Comparison of ENCODE assay signal across 16 mouse cellular contexts in the genomic region with DNA sequence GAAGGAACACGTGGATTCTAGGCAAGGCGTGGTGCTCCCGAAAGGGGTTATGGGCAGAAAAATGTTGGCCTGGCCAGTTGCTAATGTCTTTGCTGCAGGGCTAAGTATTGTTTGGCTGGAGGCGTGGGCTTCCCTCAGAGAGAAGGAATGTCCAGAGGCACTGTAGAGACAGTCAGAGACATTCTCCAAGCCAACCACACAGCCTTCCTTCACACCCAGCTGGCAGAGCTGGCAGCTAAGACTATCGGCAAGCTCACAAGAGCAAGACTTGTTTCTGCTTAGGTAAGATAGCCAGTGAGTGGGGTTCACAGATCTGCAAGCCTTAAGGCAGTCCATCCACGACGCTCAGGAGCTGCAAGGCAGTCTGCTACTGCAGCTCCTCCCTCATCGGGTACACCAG. TPM values are rescaled to one million over a fixed set of nuclear protein-coding genes. Genes with fewer than 3 reads are reported as not detected.
DNase-seq lines count a peak whose midpoint lies in the region; ATAC-seq lines count a peak whose summit lies in the region.
"Had no signal": no experiment of that assay in that cellular context is flagged by ENCODE, and none has a peak within 500 bp of the region (broad histone marks: within the 10 kb centered on the region; RNA-seq: fewer than 3 reads in every experiment).

No protein-coding gene starts in this region.

- WGBS in lung, embryonic 16.5 days: 53% methylated on average over 8 of the region's 8 CpGs
- 77% methylated on average over 8 of the region's 8 CpGs for WGBS in forebrain, embryonic 10.5 days

- H3K4me3 ChIP-seq in lung, embryonic 16.5 days (ENCODE audit: low read length): no peak overlapping the region
- H3K4me3 ChIP-seq in forebrain, embryonic 10.5 days: no peak overlapping the region
- H3K4me3 ChIP-seq: forebrain, embryonic 15.5 days; hindbrain, embryonic 15.5 days; midbrain, embryonic 15.5 days had no signal

- peak overlapping the region; percentile 33; the same call in 1 of the 2 replicates for H3K9ac ChIP-seq in lung, embryonic 16.5 days (ENCODE audit: low read length)
- H3K9ac ChIP-seq: forebrain, embryonic 15.5 days; hindbrain, embryonic 15.5 days; midbrain, embryonic 15.5 days had no signal

- H3K27ac ChIP-seq in lung, embryonic 16.5 days (ENCODE audit: low read length): peak overlapping the region; percentile 94
- H3K27ac ChIP-seq in forebrain, embryonic 10.5 days: no peak overlapping the region
- H3K27ac ChIP-seq: forebrain, embryonic 15.5 days; hindbrain, embryonic 15.5 days; midbrain, embryonic 15.5 days had no signal

- peaks cover 56% of the 10 kb centered on the region for H3K4me1 ChIP-seq in lung, embryonic 16.5 days (replicated peaks; ENCODE audit: control insufficient read depth, insufficient read depth, low read length)
- peaks cover 61% of the 10 kb centered on the region for H3K4me1 ChIP-seq in forebrain, embryonic 10.5 days

- H3K27me3 ChIP-seq in lung, embryonic 16.5 days (ENCODE audit: control insufficient read depth, insufficient read depth, low read depth, low read length): no peaks in the 10 kb centered on the region
- H3K27me3 ChIP-seq in forebrain, embryonic 10.5 days (ENCODE audit: poor library complexity, severe bottlenecking): no peaks in the 10 kb centered on the region
- H3K27me3 ChIP-seq: forebrain, embryonic 15.5 days; hindbrain, embryonic 15.5 days; midbrain, embryonic 15.5 days had no signal

- H3K4me2 ChIP-seq in lung, embryonic 16.5 days (ENCODE audit: low read depth, low read length): no peak overlapping the region
- H3K4me2 ChIP-seq: forebrain, embryonic 15.5 days; hindbrain, embryonic 15.5 days; midbrain, embryonic 15.5 days had no signal

- H3K36me3 ChIP-seq in lung, embryonic 16.5 days (ENCODE audit: control insufficient read depth, insufficient read depth, low read length): no peaks in the 10 kb centered on the region; the same call in 1 of the 2 replicates
- peaks cover 47% of the 10 kb centered on the region for H3K36me3 ChIP-seq in forebrain, embryonic 10.5 days (replicated peaks)
- H3K36me3 ChIP-seq: forebrain, embryonic 15.5 days; hindbrain, embryonic 15.5 days; midbrain, embryonic 15.5 days had no signal

- H3K9me3 ChIP-seq in lung, embryonic 16.5 days (ENCODE audit: control insufficient read depth, low read length): no peaks in the 10 kb centered on the region
- H3K9me3 ChIP-seq in forebrain, embryonic 10.5 days: no peaks in the 10 kb centered on the region
- H3K9me3 ChIP-seq: forebrain, embryonic 15.5 days; hindbrain, embryonic 15.5 days; midbrain, embryonic 15.5 days had no signal

- peak; percentile 43 for DNase-seq in gastrocnemius, adult 18-20 months (ENCODE audit: low spot score)
- no peak for DNase-seq in gastrocnemius, postnatal 4 days (ENCODE audit: low spot score in 2 of 2)
- no peak for DNase-seq in lung, postnatal 36 days
- DNase-seq in gastrocnemius, postnatal 25 days: peak; percentile 46
- DNase-seq in frontal cortex, adult 2 months (ENCODE audit: extremely low spot score in 1 of 2, low spot score in 1 of 2): no peak
- DNase-seq in forebrain, embryonic 10.5 days (ENCODE audit: extremely low spot score, low spot score): no peak
- DNase-seq: adrenal gland, postnatal 25 days; cerebellum, postnatal 14 days; right cerebral cortex, postnatal 4 days; thymus, postnatal 36 days had no signal

- ATAC-seq in lung, embryonic 16.5 days (ENCODE audit: low read depth): no peak
- ATAC-seq in megakaryocyte progenitor cell, adult 5-6 weeks (replicated peaks; ENCODE audit: poor library complexity): peak; percentile 85
- ATAC-seq: forebrain, embryonic 15.5 days; midbrain, embryonic 15.5 days had no signal

RNA-seq across cellular contexts. Expression of a gene that starts 16.4 kb away (rescaled TPM):
- 1 to 10 TPM; 7.2 to 7.7 TPM for total RNA-seq in gastrocnemius, adult 18-20 months (2021)
- total RNA-seq in gastrocnemius, postnatal 4 days (2021): 10 to 100 TPM; 20.2 to 21.1 TPM
- polyA plus RNA-seq in lung, embryonic 16.5 days (2015; fragmentation: Nextera tagmentation; extraction: Ambion mirVana): 13.2 and 15.1 TPM in 2 replicates
- 1 to 10 TPM; 6.5 to 6.7 TPM for total RNA-seq in gastrocnemius, postnatal 25 days (2021)
- 4.5 and 5.0 TPM in 2 replicates for total RNA-seq in megakaryocyte progenitor cell, adult 5-6 weeks (2015)
- total RNA-seq in megakaryocyte progenitor cell, adult 5-6 weeks (2017): 3.3 and 4.2 TPM in 2 replicates
- polyA plus RNA-seq in frontal cortex, adult 2 months (2012; rRNA removed): 12.1 and 12.5 TPM in 2 replicates
- polyA plus RNA-seq in forebrain, embryonic 10.5 days (2016; fragmentation: Nextera tagmentation; extraction: Ambion mirVana): 13.9 and 17.5 TPM in 2 replicates

RNA-seq across cellular contexts. Expression of a gene that starts 26.2 kb away (rescaled TPM):
- not detected for total RNA-seq in gastrocnemius, adult 18-20 months (2021)
- total RNA-seq in gastrocnemius, postnatal 4 days (2021): not detected
- polyA plus RNA-seq in lung, embryonic 16.5 days (2015; fragmentation: Nextera tagmentation; extraction: Ambion mirVana): not detected in 2 replicates
- total RNA-seq in gastrocnemius, postnatal 25 days (2021): not detected
- total RNA-seq in megakaryocyte progenitor cell, adult 5-6 weeks (2015): not detected in 2 replicates
- total RNA-seq in megakaryocyte progenitor cell, adult 5-6 weeks (2017): not detected in 2 replicates
- 0.15 and 0.18 TPM in 2 replicates for polyA plus RNA-seq in frontal cortex, adult 2 months (2012; rRNA removed)
- polyA plus RNA-seq in forebrain, embryonic 10.5 days (2016; fragmentation: Nextera tagmentation; extraction: Ambion mirVana): not detected in 2 replicates
- total RNA-seq: adrenal gland, postnatal 25 days; neutrophil, adult 5-6 weeks had no signal
- polyA plus RNA-seq: forebrain, embryonic 15.5 days; midbrain, embryonic 15.5 days had no signal

Comparison
In these comparisons a context has a peak if more than half of its experiments do, and no peak if none do; other contexts are left out.
1. DNase-seq: peak in gastrocnemius, adult 18-20 months (single experiment) and gastrocnemius, postnatal 25 days (single experiment); none in gastrocnemius, postnatal 4 days (0 of 2), lung, postnatal 36 days (single experiment), frontal cortex, adult 2 months (0 of 2) and forebrain, embryonic 10.5 days (single experiment).